Mouse (Mus musculus) retina, postnatal 1 day (tissue): Measurements from ENCODE around the gene Cdk19.

ENCODE experiments used
- DNase-seq: peaks from one replicate; pipeline ENCODE4 v3.0.0-alpha.2; 2012

Gene Cdk19

DNA sequence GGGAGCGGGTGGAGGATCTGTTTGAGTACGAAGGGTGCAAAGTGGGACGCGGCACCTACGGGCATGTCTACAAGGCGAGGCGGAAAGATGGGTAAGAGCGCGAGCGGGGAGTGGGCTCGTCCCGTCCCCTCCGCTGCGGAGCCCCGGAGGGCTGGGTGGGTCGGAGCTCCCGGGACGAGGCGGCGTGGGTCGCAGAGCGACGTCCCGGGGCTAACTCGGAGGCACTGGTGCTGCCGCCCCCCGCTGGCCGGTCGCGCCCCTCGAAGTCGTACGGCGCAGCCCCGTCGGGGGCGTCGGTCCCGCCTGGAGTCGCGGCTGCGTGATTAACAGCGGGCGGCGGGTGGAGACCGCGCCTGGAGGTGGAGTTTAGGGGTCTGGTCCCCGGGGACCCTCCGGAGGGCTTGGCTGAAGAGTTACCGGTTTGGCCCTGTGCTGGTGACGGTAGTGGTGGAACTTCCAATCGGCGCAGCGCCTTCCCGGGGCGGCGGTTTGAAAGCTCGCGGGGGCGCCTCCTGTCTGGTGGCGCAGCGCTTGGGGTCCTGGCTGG lies 10.3 kb downstream of the Cdk19 start:
- DNase-seq, result peak; percentile 78

DNA sequence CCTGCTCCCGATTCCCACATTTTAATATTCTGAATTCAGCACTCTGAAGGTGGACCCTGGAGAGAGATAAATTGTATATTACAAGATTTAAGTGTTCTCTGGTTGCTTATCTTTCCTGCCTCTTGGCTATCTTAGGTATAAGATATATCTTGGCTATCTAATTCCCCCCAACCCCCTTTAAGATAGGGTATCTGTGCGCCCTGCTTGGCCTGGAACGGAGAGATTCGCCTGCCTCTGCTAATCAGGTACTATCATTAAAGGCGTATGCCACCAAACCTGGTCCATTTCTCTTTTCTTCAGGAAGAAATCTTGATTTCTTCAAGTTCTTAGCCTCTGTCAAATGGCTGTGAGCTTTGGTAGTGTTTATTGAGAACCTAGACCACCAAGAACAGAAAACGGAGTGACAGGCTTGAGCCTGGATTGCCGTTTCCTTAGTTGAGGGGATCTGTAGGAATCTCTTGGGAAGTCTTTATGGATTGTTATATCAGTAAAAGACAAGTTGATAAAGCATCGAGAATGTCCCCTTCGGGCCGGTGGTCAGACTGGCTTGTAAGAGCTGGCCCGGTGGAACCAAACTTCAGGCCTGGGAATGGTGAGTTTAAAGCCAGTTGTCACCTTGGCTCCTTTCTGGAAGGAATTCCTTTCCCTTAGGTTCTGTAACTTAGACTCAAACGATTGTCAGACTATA lies 11.0 kb downstream of the Cdk19 start:
- no peak for DNase-seq

DNA sequence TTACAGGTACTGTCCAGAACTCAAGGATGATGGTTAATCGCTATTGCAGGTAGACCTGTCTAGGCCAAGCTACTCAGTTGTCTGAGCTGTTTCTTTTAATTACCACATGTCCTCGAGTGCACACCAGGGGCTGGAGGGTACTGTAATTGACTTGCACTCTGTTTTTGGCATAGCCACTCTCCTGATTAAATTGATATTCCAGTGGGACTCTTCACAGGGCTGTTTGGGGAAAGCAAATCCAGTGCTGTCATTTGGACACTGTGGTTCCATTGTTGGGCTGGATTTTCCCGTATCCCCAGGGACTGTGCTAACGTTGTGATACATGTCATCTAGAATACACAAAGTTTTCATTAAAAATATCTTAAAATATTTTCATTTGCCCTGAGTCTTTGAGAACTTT lies 11.8 kb downstream of the Cdk19 start:
- no peak for DNase-seq

DNA sequence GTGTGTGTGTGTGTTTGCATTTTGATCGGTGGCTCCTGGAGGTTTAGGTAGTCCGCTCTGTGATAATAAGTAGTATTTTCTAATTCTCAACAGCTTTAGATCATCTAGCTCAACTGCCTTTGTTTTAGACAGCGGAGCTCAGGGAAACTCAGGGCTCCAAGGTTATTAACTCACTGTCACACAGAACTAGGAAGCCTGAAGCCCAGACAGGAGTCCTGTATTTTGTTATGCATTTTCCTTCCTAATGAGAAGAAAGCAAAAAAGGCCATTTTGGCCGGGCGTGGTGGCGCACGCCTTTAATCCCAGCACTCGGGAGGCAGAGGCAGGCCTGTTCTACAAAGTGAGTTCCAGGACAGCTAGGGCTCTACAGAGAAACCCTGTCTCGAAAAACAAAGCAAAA lies 14.7 kb downstream of the Cdk19 start:
- DNase-seq, result no peak

DNA sequence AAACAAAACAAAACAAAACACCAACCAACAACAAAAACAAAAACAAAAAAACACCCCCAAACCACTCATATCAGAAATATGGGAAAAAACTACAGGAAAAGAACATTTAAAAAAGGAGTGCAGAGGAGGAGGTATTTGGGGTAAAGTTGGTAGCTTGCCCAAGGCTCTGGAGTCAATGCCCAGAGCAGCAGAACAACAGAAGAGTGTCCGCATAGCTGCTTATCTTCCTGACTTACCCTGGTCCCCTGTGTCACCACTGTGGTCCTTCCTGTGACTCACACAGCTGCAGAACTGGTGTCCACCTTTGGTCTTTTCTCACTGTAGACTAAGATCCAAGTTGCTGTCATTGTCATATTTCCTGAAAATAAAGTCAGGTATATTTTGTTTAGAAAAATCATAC lies 15.2 kb downstream of the Cdk19 start:
- DNase-seq, result no peak

DNA sequence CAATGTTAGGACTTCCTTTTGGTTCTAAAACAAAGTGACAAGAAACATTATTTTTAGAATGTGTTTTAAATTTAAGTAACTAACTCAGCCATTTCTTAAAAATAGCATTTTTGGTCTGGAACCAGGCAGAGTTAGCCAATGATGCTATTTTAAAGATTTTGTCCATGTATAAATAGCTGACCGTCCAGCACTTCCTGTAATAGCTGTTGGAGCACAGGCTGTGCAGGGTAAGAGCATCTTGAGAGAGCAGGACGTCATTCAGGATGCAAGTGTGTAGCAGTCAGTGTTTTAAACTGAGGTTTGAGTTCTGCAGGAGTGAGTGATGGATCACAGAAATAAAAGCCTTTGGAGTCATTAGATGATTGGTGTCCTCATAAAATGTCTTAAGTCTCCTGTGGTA lies 18.8 kb downstream of the Cdk19 start:
- no peak for DNase-seq

DNA sequence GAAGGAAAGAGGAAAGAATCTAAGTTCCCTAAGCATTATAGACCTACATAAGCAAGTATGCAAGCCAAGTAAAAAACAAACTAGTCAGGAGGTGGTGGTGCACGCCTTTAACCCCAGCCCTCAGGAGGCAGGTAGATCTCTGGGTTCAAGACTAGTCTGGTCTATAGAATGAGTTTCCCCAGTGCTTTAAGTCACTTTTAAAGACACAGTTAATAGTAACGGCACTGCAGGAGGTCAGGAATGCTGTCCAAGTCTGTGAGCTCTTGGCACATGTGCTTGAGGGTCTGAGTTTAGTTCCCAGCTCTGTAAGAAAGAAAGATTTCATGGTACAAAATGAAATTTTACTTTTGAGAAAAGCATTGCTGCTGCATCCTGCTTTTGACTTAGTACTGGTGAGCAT lies 19.8 kb downstream of the Cdk19 start:
- no peak for DNase-seq

DNA sequence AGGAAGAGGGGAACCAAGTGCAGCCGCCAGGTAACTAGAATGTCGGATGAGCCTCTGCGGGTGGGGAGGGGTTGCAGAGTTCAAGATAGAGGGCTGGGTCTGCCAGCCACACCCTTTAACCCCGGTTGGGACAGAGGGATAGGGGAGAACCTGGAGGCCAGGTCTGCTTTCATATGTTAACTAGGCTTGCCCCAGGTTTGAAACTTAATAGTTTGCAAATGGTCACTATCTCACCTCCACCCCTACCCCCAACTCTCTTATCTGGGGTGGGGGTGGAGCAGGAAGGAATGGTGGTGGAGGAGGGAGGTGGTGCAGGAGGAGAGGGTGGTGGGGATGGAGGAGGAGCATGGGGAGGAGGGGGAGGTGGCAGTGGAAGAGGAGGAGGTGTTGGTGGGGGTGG lies 23.6 kb downstream of the Cdk19 start:
- DNase-seq, result no peak

DNA sequence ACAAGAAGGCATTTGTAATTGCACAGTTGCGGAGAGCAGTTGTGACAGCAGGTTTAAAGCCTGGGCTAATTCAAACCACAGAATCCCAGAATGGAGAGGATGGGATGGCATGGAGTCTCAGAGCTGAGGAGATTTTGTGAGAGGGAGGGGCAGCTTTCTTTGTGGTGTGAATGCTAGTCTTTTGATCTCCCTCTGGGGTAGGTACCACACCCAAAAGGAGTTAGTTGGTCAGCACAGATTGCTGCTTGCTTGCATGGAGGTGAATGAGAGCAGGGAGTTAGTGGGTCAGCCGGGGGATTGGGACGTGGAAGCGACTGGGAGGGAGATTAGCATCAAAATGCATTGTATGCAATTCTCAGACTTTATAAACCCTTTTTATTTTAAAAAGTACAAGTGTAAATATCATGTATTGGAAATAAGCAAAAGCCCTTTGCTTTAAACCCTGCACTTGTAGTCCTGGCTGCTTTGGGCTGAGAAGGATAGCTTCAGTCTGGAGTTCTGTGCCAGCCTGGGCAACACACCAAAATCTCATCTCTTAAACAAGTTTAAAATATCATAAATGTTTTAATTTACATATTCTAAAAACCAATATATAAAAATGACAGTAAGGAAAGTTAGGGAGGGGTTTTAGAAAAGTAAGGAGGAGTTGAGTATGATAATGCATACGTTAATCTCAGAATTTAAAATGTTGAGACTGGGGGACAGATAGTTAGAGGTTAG lies 25.4 kb downstream of the Cdk19 start:
- DNase-seq, result peak; percentile 20

DNA sequence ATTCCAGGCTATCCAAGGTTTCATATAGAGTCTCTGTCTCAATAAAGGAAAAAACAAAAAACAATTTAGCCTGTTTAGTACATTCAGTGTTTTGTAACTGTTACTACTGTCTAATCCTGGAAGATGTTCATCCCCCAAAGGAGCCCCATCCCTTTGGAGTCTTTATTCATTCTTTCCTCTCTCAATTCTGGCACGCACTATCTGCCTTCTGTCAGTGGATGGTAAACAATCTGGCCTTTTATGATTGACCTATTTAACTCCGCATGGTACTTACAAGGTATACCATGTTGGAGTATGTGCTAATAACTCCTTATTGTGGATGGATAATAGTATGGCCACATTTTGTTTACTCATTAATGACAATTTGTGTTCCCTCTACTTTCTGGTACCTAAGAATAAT lies 26.6 kb downstream of the Cdk19 start:
- peak; percentile 20 for DNase-seq

DNA sequence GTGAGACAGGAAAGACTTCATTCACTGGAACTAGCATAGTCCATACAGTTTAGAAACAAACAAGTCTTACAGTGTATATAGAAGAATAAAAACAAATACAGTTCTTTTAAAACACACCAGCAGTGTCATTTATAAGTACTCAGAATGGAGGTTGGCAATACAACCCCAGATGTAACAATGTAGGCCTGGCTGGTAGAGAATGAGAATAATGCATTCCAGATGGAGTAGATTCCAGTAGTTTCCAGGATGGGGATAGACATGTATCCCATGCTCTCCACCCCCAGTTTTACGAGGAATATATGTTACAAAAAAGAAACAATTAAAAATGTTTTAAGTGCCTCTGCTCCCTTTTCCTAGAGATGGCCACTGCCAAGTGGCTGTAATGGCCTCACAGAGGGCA lies 29.2 kb downstream of the Cdk19 start:
- no peak for DNase-seq

DNA sequence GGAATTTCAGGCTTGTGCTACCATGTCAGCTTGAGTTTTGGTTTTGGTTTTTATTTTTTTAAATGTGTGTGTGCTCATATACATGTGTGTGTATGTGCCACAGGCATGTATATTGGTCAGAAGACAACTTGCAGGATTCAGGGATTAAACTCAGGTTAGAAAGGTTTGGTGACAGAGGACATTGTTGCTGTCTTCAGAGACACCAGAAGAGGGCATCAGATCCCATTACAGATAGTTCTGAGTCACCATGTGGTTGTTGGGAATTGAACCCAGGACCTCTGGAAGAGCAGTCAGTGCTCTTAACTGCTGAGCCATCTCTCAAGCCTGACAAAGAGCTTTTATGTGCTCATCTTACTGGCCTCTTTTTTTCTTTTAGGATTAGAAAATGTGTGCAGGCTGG lies 30.8 kb downstream of the Cdk19 start:
- DNase-seq, result no peak

DNA sequence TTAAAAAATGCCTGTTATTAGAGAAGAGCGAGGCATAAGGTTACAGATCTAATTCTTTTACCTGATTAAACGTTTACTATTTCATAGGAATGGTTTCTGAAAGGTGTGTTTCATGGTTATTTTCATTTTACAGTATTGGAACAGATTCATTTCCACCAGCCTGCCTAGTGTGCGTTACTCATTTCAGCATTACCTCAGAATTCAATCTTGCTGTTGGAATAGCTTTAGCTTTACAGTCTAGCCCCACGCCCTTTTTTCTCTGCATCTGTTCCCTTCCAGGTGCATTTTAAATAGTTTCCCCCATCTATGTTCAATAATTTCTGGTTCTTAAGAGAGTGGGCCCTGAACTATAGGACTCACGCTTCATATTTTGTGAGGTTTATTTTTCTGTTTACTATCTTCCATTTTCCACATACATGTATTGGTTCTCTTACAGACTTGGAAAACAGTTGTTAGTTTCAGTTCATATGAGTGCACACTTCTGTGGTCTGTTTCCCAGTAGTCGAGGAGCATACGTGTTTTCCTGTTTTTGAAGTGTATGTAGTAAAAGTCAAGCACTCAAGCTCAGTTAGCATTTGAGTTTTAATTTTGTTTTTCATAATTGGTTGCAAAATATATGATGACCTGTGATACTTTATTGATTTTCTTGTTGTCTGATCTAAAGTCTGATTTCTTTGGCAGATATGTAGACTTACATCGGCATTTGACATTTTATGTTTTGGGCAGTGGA lies 32.0 kb downstream of the Cdk19 start:
- no peak for DNase-seq

DNA sequence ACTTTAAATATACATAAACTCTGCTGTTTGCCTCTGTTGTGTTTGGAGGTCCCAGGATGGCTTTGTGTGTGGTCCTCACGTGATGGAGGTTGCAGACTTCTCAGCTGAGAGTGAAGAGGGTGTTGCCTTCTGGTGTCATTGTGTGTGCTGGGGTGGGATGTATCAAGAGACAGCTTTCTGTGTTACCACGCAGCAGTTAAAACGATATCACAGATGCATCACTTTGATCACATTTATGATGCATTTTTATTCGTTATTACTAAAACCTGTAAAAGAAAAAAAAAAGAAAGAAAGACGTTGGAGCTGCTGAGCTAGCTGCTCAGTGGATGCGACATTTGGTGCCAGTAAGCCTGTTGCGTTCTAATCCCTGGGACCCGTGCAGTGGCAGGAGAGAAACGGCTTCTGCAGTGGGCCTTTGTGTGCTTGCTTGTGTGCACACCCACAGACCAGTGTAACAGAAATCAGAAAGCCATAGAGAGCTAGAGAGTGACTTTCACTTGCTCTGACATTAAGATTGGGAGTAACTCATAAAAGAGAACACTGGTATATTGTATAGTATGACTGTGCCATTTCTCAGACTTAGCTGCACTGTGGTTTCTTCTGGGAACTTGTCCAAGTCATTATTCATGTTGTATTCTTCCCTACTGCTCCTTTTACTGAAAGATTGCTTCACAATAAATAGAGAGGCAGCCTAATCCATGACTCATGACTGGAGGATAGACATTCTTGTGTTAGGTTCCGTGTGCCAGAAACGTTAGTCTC lies 32.7 kb downstream of the Cdk19 start:
- peak; percentile 66 for DNase-seq

DNA sequence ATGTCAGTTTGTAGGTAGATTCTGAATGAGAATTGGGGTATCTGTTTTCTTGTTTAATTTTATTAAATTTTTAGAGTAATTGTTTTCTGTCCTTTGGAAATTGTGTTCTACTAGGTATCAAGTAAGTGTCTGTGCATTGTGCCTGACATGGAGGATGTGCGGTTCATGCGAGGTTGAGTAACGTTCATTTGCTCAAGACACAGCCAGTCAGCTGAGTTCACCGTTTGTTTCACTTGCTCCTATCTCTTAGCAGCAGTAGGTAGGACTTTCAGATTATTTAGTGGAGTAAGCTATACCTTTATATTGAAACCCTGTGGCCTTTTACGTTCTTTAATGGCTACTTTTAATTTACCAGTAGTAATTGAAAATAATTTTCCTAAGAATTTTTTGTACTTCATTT lies 34.4 kb downstream of the Cdk19 start:
- no peak for DNase-seq

DNA sequence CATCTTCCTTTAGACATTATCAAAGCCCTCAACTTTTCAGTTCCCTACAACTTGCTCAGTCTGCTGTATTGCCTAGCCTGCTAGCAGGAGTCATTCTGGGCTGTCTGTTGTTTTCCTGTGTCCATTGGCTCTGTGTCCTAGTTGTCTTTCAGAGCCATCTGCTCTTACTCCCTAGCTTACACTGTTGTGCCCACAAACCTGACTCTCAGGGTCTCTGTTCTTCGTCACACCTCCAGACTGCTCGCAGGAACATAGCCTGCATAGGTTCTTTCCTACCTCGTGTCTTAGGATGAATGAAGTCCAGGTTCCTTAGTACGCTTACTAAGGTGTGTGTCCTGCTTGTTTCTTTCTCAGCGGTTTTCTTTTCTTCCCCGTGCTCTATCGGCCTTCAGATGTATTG lies 35.5 kb downstream of the Cdk19 start:
- no peak for DNase-seq

DNA sequence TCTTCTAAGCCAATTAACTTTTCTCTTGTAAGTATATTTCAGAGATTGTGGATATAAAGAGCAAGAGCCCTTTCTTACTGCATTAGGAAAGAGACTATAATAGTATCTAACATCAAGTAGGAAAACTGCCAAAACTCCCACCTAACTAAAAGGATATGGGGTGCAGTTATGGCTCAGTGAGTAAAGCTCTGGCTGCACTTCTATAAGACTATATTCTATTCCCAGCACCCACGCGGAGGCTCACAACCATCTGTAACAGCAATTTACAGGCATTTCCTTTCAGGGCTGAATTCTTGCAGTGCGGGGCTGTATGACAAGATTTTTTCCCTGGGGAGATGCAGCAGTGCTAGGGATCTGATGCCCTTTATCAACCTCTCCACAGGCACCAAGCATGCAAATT lies 36.9 kb downstream of the Cdk19 start:
- no peak for DNase-seq

DNA sequence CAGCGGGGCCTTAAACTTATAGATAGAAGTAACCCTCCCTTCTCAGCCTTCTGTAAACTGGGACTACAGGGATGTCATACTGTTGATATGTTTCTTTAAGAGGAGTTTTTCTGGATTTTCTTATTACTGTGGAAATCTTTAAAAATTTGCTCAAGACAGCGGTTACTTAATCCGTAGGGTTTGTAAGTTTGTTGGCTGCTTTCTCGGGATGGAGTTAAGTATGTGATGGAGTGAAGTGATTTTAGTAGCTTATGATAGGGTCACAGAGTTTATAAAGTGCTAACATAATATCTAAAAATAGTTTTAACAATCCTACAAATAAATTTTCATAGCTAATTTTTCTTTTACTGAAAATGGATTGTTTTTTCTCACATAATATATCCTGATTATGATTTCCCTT lies 38.9 kb downstream of the Cdk19 start:
- DNase-seq, result no peak

DNA sequence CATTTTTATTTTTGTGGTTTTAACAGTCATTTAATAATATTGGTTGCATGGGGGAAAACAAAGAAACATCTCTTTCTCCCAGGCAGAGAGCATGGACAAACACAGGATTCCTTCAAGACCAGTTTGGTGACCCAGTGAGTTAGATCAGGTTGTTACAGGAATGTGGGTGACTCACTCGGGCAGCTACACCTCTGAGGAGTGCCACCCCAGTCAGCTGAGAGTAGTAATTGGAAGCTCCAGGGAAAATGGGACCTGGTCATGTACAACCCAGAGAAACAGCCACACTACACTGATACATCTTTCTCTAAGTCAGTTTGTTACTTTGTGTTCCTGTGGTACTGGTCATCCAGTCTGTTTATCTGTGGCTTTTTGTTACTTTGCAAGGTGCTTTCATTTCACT lies 40.3 kb downstream of the Cdk19 start:
- no peak for DNase-seq

DNA sequence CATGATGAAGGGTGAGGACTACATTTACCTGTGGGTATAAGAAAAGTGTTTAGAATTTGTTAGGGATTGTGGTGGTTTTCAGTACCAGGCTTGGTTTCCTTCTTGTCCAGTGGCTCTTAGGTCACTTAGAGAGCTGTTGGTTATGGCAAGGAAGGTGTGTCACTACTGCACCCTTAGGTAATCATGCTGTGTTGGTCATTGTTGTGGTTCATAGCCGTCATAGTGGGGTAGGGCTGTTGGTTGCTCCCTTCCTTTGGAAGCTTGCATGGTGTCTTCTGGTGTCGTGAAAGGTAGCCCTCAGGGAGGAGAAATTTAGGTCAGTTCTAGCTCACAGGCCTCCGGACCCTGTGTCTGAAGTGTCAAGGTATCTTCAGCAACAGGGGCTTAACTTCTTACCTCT lies 46.0 kb downstream of the Cdk19 start:
- DNase-seq, result no peak

DNA sequence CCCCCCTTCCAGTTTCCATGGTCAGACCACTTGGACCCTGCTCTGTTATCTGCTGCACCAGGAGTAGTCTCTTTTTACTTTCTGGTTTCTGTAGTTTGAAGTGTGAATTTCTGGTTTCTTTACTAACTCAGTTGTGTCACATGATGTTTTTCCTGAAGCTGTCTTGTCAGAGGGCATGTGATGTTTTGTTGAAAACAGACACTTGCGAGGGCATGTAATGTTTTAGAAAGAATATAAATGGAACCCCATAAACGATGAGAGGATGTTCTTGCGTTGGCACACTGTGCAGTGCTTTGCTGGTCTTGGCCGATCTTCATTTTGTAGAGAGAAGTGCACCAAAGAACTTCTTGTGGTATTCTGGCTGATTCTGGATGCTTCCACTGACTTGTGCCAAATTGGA lies 46.8 kb downstream of the Cdk19 start:
- DNase-seq, result no peak

DNA sequence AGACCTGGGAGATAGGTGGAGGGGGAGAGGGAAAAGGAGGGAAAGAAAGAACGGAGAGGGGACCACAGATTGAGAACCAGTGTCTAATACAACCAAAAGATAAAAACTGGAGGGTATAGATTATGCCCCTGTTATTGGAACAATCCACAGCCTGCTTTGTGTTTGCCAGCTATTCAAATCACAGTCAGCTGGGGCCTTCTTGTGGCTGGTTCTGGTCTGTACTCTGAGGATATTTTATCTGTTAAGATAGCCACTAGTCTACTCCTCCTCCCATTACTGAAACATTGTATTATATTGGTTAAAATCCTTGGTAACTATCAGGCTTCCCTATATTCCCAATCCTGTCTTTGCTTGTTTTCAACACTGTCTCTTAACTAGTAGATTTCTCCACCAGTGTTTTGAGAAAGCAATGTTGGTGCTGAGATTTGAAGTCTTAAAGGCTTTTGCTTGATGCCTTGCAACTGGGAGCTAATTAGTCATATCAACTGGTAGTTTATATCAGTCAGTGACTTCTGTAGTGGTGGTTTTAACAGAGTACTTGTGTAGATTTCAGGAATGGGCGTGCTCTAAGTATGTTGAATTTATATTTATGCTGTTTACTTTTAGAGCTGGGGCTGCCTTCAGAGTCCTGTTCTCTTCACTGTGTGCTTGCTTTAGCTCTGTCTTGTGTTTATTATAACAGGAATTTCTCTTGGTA lies 54.2 kb downstream of the Cdk19 start:
- DNase-seq, result no peak

DNA sequence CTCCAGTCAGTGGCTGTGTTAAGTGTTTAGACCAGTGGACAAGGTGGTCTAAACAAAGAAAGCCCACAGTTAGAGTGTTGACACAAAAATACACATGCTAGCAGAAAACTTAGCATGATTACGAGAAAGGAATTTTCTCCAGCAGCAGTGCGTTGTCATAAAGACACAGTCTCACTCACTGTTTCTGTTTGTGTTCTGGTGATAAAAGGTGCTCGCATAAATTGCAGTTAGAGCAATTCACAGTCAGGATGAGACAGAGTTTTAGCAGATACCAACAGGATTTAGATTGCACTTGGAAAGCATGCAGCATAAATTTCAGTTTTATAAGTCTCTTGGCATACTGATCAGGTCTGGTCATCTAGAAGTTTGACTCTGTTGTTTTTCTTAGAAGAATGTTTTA lies 59.5 kb downstream of the Cdk19 start:
- DNase-seq, result no peak
